Mouse (Mus musculus) stomach, postnatal 0 days (tissue): ENCODE measurements around the gene Xrcc5. TPM values are rescaled to one million over a fixed set of nuclear protein-coding genes. Genes with fewer than 3 reads are reported as not detected.

Source experiments
- ATAC-seq: fragments of 200-750 bp; cut with Nextera tagmentation; 2 replicates; pipeline ENCODE4 v1.8.0; 2017; ENCODE audit not compliant: low FRiP score, low TSS enrichment
- DNase-seq: peaks from one replicate; pipeline ENCODE4 v3.0.0-alpha.2; 2016; ENCODE audit warnings: low spot score
- H3K27ac ChIP-seq: fragments of 300-500 bp; sonication (generic); replicated peaks from 2 replicates; pipeline ENCODE4 v1.5.1; 2014; ENCODE audit warnings: mild to moderate bottlenecking, control low read depth
- H3K27me3 ChIP-seq: fragments of 300-500 bp; sonication (generic); 2 replicates; pipeline ENCODE4 v1.6.1; 2014; ENCODE audit warnings: low read length; ENCODE audit not compliant: control insufficient read depth, insufficient read depth
- H3K36me3 ChIP-seq: fragments of 300-500 bp; sonication (generic); 2 replicates; pipeline ENCODE4 v1.6.1; 2014; ENCODE audit warnings: low read length, mixed read lengths; ENCODE audit not compliant: control insufficient read depth, insufficient read depth
- H3K4me1 ChIP-seq: fragments of 300-500 bp; sonication (generic); replicated peaks from 2 replicates; pipeline ENCODE4 v1.6.1; 2014; ENCODE audit warnings: antibody characterized with exemption; ENCODE audit not compliant: control insufficient read depth, insufficient read depth
- H3K4me2 ChIP-seq: fragments of 300-500 bp; sonication (generic); replicated peaks from 2 replicates; pipeline ENCODE4 v1.6.1; 2014; ENCODE audit warnings: low read depth, mild to moderate bottlenecking, control low read depth, moderate library complexity
- H3K4me3 ChIP-seq: fragments of 300-500 bp; sonication (generic); 2 replicates; pipeline ENCODE4 v1.5.1; 2014; ENCODE audit warnings: low read depth, low read length, control low read depth
- H3K9ac ChIP-seq: fragments of 300-500 bp; sonication (generic); 2 replicates; pipeline ENCODE4 v1.6.1; 2014; ENCODE audit warnings: mild to moderate bottlenecking, low read length, control low read depth, mixed read lengths
- H3K9me3 ChIP-seq: fragments of 300-500 bp; sonication (generic); 2 replicates; pipeline ENCODE4 v1.6.1; 2016; ENCODE audit warnings: low read length; ENCODE audit not compliant: control insufficient read depth
- CTCF ChIP-seq: IDR thresholded peaks from 2 replicates; pipeline ENCODE4 v1.5.1; 2016; ENCODE audit warnings: antibody characterized with exemption, low read depth, mild to moderate bottlenecking, moderate library complexity
- EP300 ChIP-seq: optimal IDR thresholded peaks from 2 replicates; pipeline ENCODE3; 2016; ENCODE audit warnings: antibody characterized with exemption
- WGBS: fragments of 180-500 bp; shearing (Covaris S2); extraction: QIAGEN DNeasy Blood & Tissue Kit; methylation state at CpG from one replicate; pipeline ENCODE4 v1.1.7; 2014; 5-methylcytosine and 5-hydroxymethylcytosine counted together
- polyA plus RNA-seq: library from polyadenylated mRNA; unstranded; fragments of >200 nt; fragmentation: Nextera tagmentation; extraction: Ambion mirVana; gene quantifications from 2 replicates; pipeline ENCODE4 v1.2.1, GENCODE M21; 2015

Xrcc5 gene
- polyA plus RNA-seq, 1 experiment from 2014 or later, result 21.1 TPM

DNA sequence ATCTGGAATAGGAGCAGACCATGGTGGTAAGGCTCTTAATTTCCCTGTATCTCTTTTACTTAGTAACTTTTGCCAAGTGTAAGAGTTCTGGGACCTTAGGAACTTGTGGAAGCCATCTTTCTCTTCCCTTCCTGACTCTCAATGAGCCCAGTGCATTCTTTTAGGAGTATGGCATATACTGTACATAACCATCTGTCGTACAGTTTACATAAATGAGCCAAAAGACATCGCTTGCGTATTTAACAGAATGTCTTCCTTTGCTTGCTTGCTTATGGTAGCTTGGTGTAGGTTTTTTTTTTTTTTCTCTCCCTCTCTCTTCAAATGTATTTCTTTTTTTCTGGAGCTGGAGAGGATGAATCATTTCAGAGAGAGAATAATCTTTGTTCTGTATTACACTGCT, 65.7 kb downstream of the Xrcc5 start:
- Histone ChIP-seq H3K4me2 (no peak overlapping the region), H3K9me3 (no peaks in the 10 kb centered on the region)
- 71% methylated on average over 3 of the region's 3 CpGs for WGBS

DNA sequence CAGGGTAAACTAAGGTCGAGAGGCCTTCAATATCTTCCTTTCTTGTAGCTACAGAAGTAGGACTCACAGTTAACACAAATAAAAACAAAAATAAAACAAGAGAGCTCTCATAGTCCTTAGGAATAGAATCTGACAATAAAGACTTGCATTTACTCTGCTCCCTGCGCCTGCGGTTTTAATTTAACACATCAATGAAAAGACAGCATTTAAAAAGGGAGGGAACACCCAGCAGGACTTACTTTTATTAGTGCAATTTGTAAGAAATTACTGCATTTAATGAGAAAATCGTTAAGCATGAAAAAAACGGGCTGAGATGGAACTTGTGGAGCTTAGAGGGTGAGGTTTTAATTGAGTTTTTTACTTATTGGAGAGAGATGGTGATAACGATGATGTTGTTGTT, 66.4 kb downstream of the Xrcc5 start:
- Histone ChIP-seq H3K27me3 (no peaks in the 10 kb centered on the region), H3K9ac (no peak overlapping the region), H3K36me3 (no peaks in the 10 kb centered on the region), H3K27ac (no peak overlapping the region), H3K4me3 (no peak overlapping the region), H3K9me3 (no peaks in the 10 kb centered on the region), H3K4me2 (no peak overlapping the region), H3K4me1 (no peaks in the 10 kb centered on the region)
- WGBS, result 82% methylated on average over 6 of the region's 6 CpGs
- DNase-seq (no peak), ATAC-seq (no peak)
- TF ChIP-seq CTCF, result no peak
- no peak for TF ChIP-seq EP300

More for the DNA sequence above, 65.7 kb downstream of the Xrcc5 start:
- Histone ChIP-seq H3K9ac (no peak overlapping the region), H3K27me3 (no peaks in the 10 kb centered on the region), H3K36me3 (no peaks in the 10 kb centered on the region), H3K4me1 (no peaks in the 10 kb centered on the region), H3K27ac (no peak overlapping the region), H3K4me3 (no peak overlapping the region)
- ATAC-seq (no peak), DNase-seq (no peak)
- no peak for TF ChIP-seq EP300
- TF ChIP-seq CTCF, result no peak

DNA sequence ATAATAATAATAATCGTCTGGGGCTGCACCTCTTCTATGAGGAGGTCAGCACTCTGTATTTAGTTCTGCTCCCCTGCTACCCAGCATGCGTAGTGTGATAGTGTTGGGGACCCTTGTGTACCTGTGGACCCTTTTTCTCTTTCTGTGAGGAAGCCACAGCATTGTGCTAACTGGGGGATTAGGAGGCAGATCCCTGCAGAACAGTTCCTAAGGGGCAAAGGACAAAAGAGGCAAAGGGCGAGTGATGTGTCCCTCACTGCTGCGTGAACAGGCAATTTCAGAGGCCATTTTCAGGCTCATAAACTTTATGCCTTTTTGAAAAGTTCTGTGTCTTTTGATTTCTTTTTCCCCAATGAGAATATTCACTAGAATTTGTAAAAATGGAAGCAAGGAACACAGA, 66.8 kb downstream of the Xrcc5 start:
- no peaks in the 10 kb centered on the region for H3K27me3 ChIP-seq
- no peaks in the 10 kb centered on the region for H3K9me3 ChIP-seq
- H3K4me3 ChIP-seq, result no peak overlapping the region
- no peak overlapping the region for H3K27ac ChIP-seq
- ATAC-seq (no peak), DNase-seq (no peak)
- WGBS, result 89% methylated on average over 4 of the region's 4 CpGs
- H3K9ac ChIP-seq, result no peak overlapping the region
- H3K36me3 ChIP-seq, result no peaks in the 10 kb centered on the region
- no peaks in the 10 kb centered on the region for H3K4me1 ChIP-seq
- H3K4me2 ChIP-seq, result no peak overlapping the region
- TF ChIP-seq CTCF, result no peak
- TF ChIP-seq EP300, result no peak

DNA sequence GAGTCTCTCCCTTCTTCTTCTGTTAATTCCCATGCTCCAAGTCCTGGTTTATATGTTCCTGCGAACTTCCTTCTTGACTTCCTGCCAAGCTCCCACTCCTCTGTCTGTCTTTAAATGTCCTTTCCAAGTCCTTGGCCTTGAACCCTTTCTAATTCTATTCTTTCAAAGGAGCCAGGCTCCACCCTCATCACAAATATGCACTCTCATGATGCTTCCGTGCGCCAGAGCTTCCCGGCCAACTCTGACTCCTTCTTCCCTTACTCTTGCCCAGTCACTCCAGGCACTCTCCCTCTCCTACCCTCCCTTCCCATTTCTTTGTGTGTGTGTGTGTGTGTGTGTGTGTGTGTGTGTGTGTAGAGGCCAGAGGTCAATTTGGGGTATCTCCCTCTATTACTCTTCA, 70.9 kb downstream of the Xrcc5 start:
- no peaks in the 10 kb centered on the region for H3K36me3 ChIP-seq
- H3K4me1 ChIP-seq, result no peaks in the 10 kb centered on the region
- no peaks in the 10 kb centered on the region for H3K27me3 ChIP-seq
- no peak overlapping the region for H3K27ac ChIP-seq
- ATAC-seq, result no peak
- no peak overlapping the region for H3K4me2 ChIP-seq
- TF ChIP-seq CTCF (no peak), EP300 (no peak)
- H3K9ac ChIP-seq, result no peak overlapping the region
- H3K4me3 ChIP-seq, result no peak overlapping the region
- H3K9me3 ChIP-seq, result no peaks in the 10 kb centered on the region
- DNase-seq, result no peak
- 44% methylated on average over 4 of the region's 4 CpGs for WGBS

DNA sequence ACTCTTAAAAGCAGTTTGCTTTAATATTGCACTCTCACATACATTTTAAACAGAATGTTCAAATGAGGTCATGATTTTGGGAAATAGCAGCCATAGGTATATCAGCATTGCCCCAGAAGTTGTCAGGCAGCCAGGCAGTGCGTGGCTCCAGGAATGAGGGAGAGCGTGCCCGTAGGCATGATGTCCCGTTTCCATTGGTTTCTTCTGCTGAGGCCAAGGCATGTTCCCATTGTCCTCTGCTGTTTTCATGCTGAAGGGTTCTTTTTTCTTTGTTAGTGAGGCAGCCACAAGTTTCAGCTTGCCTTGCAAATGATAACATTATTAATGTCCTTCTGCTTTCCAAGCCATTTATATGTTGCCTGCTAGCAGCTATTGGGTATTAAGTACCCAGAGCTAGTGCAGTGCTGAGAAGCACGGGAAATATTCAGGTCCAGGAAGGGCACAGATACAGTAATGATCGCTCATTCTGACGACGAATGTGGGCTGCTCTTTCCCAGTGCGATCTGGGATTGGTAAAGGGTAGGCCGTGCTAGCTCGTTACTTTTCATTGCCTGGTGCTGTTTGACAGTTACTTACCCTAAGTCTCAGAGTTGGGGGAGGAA, 72.6 kb downstream of the Xrcc5 start:
- Histone ChIP-seq H3K27me3 (no peaks in the 10 kb centered on the region), H3K36me3 (no peaks in the 10 kb centered on the region), H3K4me3 (no peak overlapping the region), H3K9me3 (no peaks in the 10 kb centered on the region), H3K4me2 (no peak overlapping the region), H3K9ac (no peak overlapping the region), H3K4me1 (no peaks in the 10 kb centered on the region), H3K27ac (no peak overlapping the region)
- TF ChIP-seq EP300 (no peak), CTCF (no peak)
- DNase-seq, result no peak
- ATAC-seq, result no peak
- 84% methylated on average over 11 of the region's 11 CpGs for WGBS

DNA sequence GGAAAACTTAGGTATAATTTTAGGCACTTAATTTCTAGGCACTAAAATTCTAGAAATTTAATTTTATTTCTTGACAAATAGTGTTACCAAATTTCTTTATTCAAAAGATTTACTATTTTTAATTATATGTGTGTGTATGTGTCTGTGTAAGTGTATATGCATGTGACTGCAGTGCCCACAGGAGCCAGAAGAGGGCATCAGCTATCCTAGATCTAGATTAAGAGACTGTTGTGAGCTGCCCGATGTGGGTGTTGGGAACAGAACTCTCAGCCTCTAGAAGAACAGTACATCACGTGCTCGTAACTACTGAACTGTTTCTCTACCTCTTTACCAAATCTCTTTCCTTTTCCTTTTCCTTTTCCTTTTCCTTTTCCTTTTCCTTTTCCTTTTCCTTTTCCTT, 73.3 kb downstream of the Xrcc5 start:
- Histone ChIP-seq H3K4me3 (no peak overlapping the region), H3K4me1 (no peaks in the 10 kb centered on the region), H3K27me3 (no peaks in the 10 kb centered on the region), H3K36me3 (no peaks in the 10 kb centered on the region), H3K4me2 (no peak overlapping the region), H3K27ac (no peak overlapping the region), H3K9me3 (no peaks in the 10 kb centered on the region), H3K9ac (no peak overlapping the region)
- ATAC-seq (no peak), DNase-seq (no peak)
- 100% methylated on average over 3 of the region's 3 CpGs for WGBS
- TF ChIP-seq CTCF (no peak), EP300 (no peak)
